Mouse (Mus musculus): ENCODE results near the gene Socs2.

DNA sequence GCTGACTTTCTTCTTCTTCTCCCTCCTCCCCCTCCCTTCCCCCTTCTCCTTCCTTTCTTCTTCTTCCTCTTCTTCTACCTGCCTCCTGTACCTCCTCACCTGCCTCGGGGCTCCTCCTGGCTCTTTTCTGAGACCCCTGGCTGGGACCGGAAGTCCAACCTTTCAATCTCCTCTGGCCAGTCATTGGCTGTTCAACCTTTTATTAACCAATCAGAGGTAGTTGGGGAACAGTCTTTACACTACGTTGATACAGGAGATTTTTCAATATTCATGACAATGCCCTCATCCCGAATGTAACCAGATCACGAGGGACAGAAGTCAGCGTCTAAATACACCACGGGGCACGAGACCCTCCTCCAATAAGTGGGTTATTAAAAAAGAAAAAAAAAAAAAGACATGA, 32.5 kb downstream of the Socs2 start:
- no peak for TF ChIP-seq POLR2A (IDR thresholded peaks at IDR 0.05; ENCODE audit: extremely low read depth, insufficient read depth, low read length)
- TF ChIP-seq CTCF (IDR thresholded peaks at IDR 0.05; ENCODE audit: low read depth, low read length) = no peak
